Mouse (Mus musculus): ENCODE data around the gene Itga6. TPM values are rescaled to one million over a fixed set of nuclear protein-coding genes. Genes with fewer than 3 reads are reported as not detected.

Itga6 gene
- polyA plus RNA-seq, 1 experiment from 2014 or later = 78.2 TPM

- Histone ChIP-seq H3K9ac (replicated peaks; ENCODE audit: low read depth) (no peak overlapping the region), H3K27me3 (replicated peaks; ENCODE audit: insufficient read depth, low read length) (no peaks in the 10 kb centered on the region), H3K4me1 (ENCODE audit: insufficient read depth, low read depth, low read length) (peaks cover 13% of the 10 kb centered on the region; the same call in 1 of the 2 replicates), H3K27ac (ENCODE audit: low read length) (no peak overlapping the region), H3K4me2 (replicated peaks; ENCODE audit: low read depth, low read length) (no peak overlapping the region), H3K36me3 (ENCODE audit: insufficient read depth, low read length) (no peaks in the 10 kb centered on the region), H3K9me3 (ENCODE audit: low read length) (no peaks in the 10 kb centered on the region), H3K4me3 (ENCODE audit: low read depth, low read length) (no peak overlapping the region)
- no peak for DNase-seq (ENCODE audit: low spot score)
- WGBS = 89% methylated on average over 4 of the region's 4 CpGs
- no peak for ATAC-seq
- no peak for TF ChIP-seq EP300 (IDR thresholded peaks at IDR 0.05)
Measured at GRCm38 (mm10) chr2:71755748-71756147, 10.3 kb downstream of the Itga6 start.

DNA sequence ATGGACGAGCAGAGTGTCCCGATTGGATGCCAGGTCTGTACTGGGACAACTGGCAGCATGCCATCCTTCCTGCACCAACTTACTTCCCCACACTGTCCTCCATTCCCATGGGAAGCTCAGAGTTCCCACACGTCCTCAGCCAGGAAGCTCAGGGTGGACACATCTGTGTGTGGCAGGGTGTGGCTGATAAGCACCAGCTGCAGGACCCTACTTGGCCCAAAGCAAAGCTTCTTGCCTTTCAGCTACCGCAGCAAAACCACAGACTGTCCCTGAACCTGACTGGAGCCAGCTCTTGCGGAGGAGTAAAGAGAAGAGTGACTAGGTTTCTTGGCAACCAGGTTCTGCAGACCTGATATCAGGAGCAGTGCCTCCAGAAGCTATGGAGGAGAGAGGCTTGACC, 11.7 kb downstream of the Itga6 start:
- Histone ChIP-seq H3K4me1 (ENCODE audit: insufficient read depth, low read depth, low read length) (peaks cover 11% of the 10 kb centered on the region; the same call in 1 of the 2 replicates), H3K4me2 (replicated peaks; ENCODE audit: low read depth, low read length) (no peak overlapping the region), H3K27ac (ENCODE audit: low read length) (0 out of 2 replicates have a peak overlapping the region, but pooled peaks have one; percentile 28), H3K4me3 (ENCODE audit: low read depth, low read length) (no peak overlapping the region), H3K9ac (replicated peaks; ENCODE audit: low read depth) (no peak overlapping the region), H3K27me3 (replicated peaks; ENCODE audit: insufficient read depth, low read length) (no peaks in the 10 kb centered on the region), H3K36me3 (ENCODE audit: insufficient read depth, low read length) (no peaks in the 10 kb centered on the region), H3K9me3 (ENCODE audit: low read length) (no peaks in the 10 kb centered on the region)
- ATAC-seq = peak; percentile 95
- TF ChIP-seq CTCF (IDR thresholded peaks at IDR 0.05) (no peak), EP300 (IDR thresholded peaks at IDR 0.05) (peak; percentile 86)
- peak; percentile 93 for DNase-seq (ENCODE audit: low spot score)
- WGBS = 8% methylated on average over 5 of the region's 5 CpGs

DNA sequence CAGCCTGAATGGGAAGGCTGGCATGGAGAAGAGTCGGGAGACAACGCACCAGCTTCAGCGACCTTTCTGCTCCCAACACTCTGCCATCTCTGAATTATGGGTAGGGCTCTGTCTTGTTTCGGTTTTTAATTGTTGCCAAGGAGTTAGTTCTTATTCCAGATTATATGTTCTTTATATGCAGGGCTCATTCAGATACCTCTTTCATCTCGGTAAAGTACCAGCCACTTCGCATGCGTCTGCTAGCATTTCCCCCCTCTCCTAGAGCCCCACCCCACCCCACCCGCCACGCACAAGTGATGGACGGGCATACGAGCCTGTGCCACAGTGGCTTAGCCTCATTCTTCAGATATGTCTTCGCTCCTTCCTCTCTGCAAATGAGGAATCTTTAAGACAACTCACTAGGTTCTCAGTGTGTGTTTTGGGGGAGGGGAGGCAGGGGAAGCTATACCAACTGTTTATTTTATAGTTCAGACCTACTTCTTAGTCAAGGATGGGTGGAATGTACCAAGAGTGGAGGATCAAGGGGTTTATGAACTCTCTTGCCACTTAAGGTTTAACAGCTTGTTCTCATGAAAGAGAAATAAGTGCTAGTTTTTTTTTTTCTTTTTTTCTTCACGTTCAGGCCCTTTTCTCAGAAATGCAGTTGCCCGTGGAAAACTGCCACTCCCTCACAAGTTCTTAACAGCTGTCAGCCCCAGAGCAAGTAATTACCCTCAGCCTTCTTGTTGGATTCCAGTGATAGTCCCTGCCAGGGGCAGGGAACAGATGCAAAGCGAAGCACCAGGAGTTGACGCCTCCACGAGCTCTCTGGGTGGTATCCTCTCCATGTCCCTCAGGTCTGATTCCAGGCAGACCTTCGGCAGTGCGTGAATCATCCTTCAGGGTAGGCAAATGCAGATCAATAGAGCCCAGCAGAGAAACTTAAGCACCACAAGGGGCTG, 13.4 kb downstream of the Itga6 start:
- peaks cover 11% of the 10 kb centered on the region; the same call in 1 of the 2 replicates for H3K4me1 ChIP-seq (ENCODE audit: insufficient read depth, low read depth, low read length)
- H3K36me3 ChIP-seq (ENCODE audit: insufficient read depth, low read length) = no peaks in the 10 kb centered on the region
- H3K9ac ChIP-seq (replicated peaks; ENCODE audit: low read depth) = no peak overlapping the region
- H3K4me3 ChIP-seq (ENCODE audit: low read depth, low read length) = no peak overlapping the region
- WGBS = 24% methylated on average over 19 of the region's 19 CpGs
- H3K27ac ChIP-seq (ENCODE audit: low read length) = peak overlapping the region; percentile 49; the same call in 1 of the 2 replicates
- H3K27me3 ChIP-seq (replicated peaks; ENCODE audit: insufficient read depth, low read length) = no peaks in the 10 kb centered on the region
- ATAC-seq = peak; percentile 49
- peak overlapping the region; percentile 32 for H3K4me2 ChIP-seq (replicated peaks; ENCODE audit: low read depth, low read length)
- peak; percentile 79 for DNase-seq (ENCODE audit: low spot score)
- no peaks in the 10 kb centered on the region for H3K9me3 ChIP-seq (ENCODE audit: low read length)
- no peak for TF ChIP-seq CTCF (IDR thresholded peaks at IDR 0.05)
- peak; percentile 49; the same call in 1 of the 2 replicates for TF ChIP-seq EP300 (IDR thresholded peaks at IDR 0.05)

GRCm38 (mm10) chr2:71760091-71760490, 14.7 kb downstream of the Itga6 start:
- 63% methylated on average over 4 of the region's 4 CpGs for WGBS
- TF ChIP-seq EP300 (IDR thresholded peaks at IDR 0.05) (peak; percentile 29; the same call in 1 of the 2 replicates), CTCF (IDR thresholded peaks at IDR 0.05) (no peak)
- H3K4me1 ChIP-seq (ENCODE audit: insufficient read depth, low read depth, low read length) = peaks cover 11% of the 10 kb centered on the region; the same call in 1 of the 2 replicates
- peak; percentile 40 for DNase-seq (ENCODE audit: low spot score)
- H3K4me3 ChIP-seq (ENCODE audit: low read depth, low read length) = no peak overlapping the region
- H3K27ac ChIP-seq (ENCODE audit: low read length) = no peak overlapping the region
- no peaks in the 10 kb centered on the region for H3K36me3 ChIP-seq (ENCODE audit: insufficient read depth, low read length)
- H3K9me3 ChIP-seq (ENCODE audit: low read length) = no peaks in the 10 kb centered on the region
- no peak overlapping the region for H3K4me2 ChIP-seq (replicated peaks; ENCODE audit: low read depth, low read length)
- ATAC-seq = no peak
- no peaks in the 10 kb centered on the region for H3K27me3 ChIP-seq (replicated peaks; ENCODE audit: insufficient read depth, low read length)
- H3K9ac ChIP-seq (replicated peaks; ENCODE audit: low read depth) = no peak overlapping the region

GRCm38 (mm10) chr2:71761081-71761480, 15.7 kb downstream of the Itga6 start:
- no peak overlapping the region for H3K4me3 ChIP-seq (ENCODE audit: low read depth, low read length)
- no peak for ATAC-seq
- H3K9ac ChIP-seq (replicated peaks; ENCODE audit: low read depth) = no peak overlapping the region
- H3K27ac ChIP-seq (ENCODE audit: low read length) = no peak overlapping the region
- peaks cover 9% of the 10 kb centered on the region; the same call in 1 of the 2 replicates for H3K4me1 ChIP-seq (ENCODE audit: insufficient read depth, low read depth, low read length)
- H3K9me3 ChIP-seq (ENCODE audit: low read length) = no peaks in the 10 kb centered on the region
- TF ChIP-seq EP300 (IDR thresholded peaks at IDR 0.05) (no peak), CTCF (IDR thresholded peaks at IDR 0.05) (no peak)
- no peaks in the 10 kb centered on the region for H3K36me3 ChIP-seq (ENCODE audit: insufficient read depth, low read length)
- no peak overlapping the region for H3K4me2 ChIP-seq (replicated peaks; ENCODE audit: low read depth, low read length)
- no peaks in the 10 kb centered on the region for H3K27me3 ChIP-seq (replicated peaks; ENCODE audit: insufficient read depth, low read length)
- no peak for DNase-seq (ENCODE audit: low spot score)
- WGBS = 91% methylated on average over 9 of the region's 9 CpGs

DNA sequence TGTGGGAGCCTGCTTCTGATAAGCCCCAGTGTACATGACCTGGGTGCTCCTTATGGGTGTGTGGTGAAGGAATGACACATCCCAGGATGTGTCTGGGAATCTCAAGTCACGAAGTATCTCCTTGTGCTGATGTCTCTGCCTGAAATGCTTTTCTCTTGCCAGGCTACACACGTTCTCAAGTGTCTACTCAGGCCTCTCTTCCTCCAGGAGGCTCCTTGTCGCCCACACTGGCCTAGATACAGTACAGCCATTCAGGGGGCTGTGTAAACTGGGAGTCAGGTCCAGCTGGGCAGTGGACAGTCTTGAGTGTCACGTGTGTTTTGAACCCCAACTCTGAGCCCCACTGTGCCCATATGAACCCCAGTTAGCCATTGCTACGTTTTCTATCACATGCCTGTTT, 19.1 kb downstream of the Itga6 start:
- H3K4me1 ChIP-seq (ENCODE audit: insufficient read depth, low read depth, low read length) = no peaks in the 10 kb centered on the region; the same call in 1 of the 2 replicates
- no peaks in the 10 kb centered on the region for H3K9me3 ChIP-seq (ENCODE audit: low read length)
- DNase-seq (ENCODE audit: low spot score) = no peak
- peak overlapping the region; percentile 52; the same call in 1 of the 2 replicates for H3K27ac ChIP-seq (ENCODE audit: low read length)
- WGBS = 62% methylated on average over 5 of the region's 5 CpGs
- TF ChIP-seq CTCF (IDR thresholded peaks at IDR 0.05) (no peak), EP300 (IDR thresholded peaks at IDR 0.05) (no peak)
- H3K36me3 ChIP-seq (ENCODE audit: insufficient read depth, low read length) = no peaks in the 10 kb centered on the region
- no peak for ATAC-seq
- H3K9ac ChIP-seq (replicated peaks; ENCODE audit: low read depth) = no peak overlapping the region
- H3K4me3 ChIP-seq (ENCODE audit: low read depth, low read length) = no peak overlapping the region
- no peaks in the 10 kb centered on the region for H3K27me3 ChIP-seq (replicated peaks; ENCODE audit: insufficient read depth, low read length)
- H3K4me2 ChIP-seq (replicated peaks; ENCODE audit: low read depth, low read length) = no peak overlapping the region

Measured in lung, postnatal 0 days (tissue).